Mouse (Mus musculus) thymus, postnatal 0 days (tissue): ENCODE measurements around the gene Snap91. TPM values are rescaled to one million over a fixed set of nuclear protein-coding genes. Genes with fewer than 3 reads are reported as not detected.

Source experiments
- DNase-seq: peaks from one replicate; pipeline ENCODE4 v3.0.0-alpha.2; 2015; ENCODE audit warnings: low spot score
- polyA plus RNA-seq: library from polyadenylated mRNA; unstranded; fragments of >200 nt; fragmentation: Nextera tagmentation; extraction: Ambion mirVana; gene quantifications from 2 replicates; pipeline ENCODE4 v1.2.1, GENCODE M21; 2015

The Snap91 gene
- polyA plus RNA-seq, result 8.5 and 9.6 TPM in 2 replicates

GRCm38 (mm10) chr9:86880113-86880972, at the start of gene Snap91:
Gene Snap91 (minus strand): TSS chr9:86880654.
- DNase-seq, result no peak

- DNase-seq, result no peak
Measured at GRCm38 (mm10) chr9:86926519-86926918, 46.1 kb upstream of the Snap91 start.

- no peak for DNase-seq
Measured at GRCm38 (mm10) chr9:86925688-86926087, 45.2 kb upstream of the Snap91 start.

- DNase-seq, result no peak
Measured at GRCm38 (mm10) chr9:86922430-86922829, 42.0 kb upstream of the Snap91 start.

GRCm38 (mm10) chr9:86916543-86916942, 36.1 kb upstream of the Snap91 start:
- DNase-seq, result no peak

GRCm38 (mm10) chr9:86899502-86900199, 19.2 kb upstream of the Snap91 start:
- no peak for DNase-seq

- no peak for DNase-seq
Measured at GRCm38 (mm10) chr9:86879216-86880112, 990 bp downstream of the Snap91 start.

- no peak for DNase-seq
Measured at GRCm38 (mm10) chr9:86878716-86879115, 1.7 kb downstream of the Snap91 start.

GRCm38 (mm10) chr9:86873681-86874080, 6.8 kb downstream of the Snap91 start:
- no peak for DNase-seq

- no peak for DNase-seq
Measured at GRCm38 (mm10) chr9:86869586-86870338, 10.7 kb downstream of the Snap91 start.

- DNase-seq, result no peak
Measured at GRCm38 (mm10) chr9:86858101-86858500, 22.4 kb downstream of the Snap91 start.

- DNase-seq, result no peak
Measured at GRCm38 (mm10) chr9:86857626-86858025, 22.8 kb downstream of the Snap91 start.

- DNase-seq, result no peak
Measured at GRCm38 (mm10) chr9:86852861-86853260, 27.6 kb downstream of the Snap91 start.

GRCm38 (mm10) chr9:86851689-86852088, 28.8 kb downstream of the Snap91 start:
- DNase-seq, result no peak

- no peak for DNase-seq
Measured at GRCm38 (mm10) chr9:86850452-86851207, 29.8 kb downstream of the Snap91 start.

- no peak for DNase-seq
Measured at GRCm38 (mm10) chr9:86843747-86844353, 36.6 kb downstream of the Snap91 start.

GRCm38 (mm10) chr9:86829792-86830191, 50.7 kb downstream of the Snap91 start:
- DNase-seq, result no peak

- no peak for DNase-seq
Measured at GRCm38 (mm10) chr9:86829034-86829433, 51.4 kb downstream of the Snap91 start.

GRCm38 (mm10) chr9:86819366-86819765, 61.1 kb downstream of the Snap91 start:
- DNase-seq, result no peak
